In the genomic region with DNA sequence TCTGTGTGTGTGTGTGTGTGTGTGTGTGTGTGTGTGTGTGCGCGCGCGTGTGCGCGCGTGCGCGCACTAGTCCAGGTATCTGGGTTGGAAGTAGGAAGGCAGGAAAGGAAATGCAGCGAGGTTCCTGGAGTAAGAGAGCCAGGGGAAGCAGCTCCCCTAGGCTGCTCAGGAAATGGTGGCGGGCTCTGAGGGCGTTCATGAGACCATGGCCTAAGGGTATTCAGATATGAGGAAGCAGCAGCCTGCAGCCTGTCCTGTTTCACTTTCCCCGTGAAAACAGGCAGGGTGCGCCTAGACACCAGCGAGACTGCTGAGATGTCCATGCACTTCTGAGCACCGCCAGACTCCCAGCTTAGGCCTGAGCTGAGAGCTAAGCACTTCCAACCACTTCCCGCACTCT, we compare ENCODE assay signal across 17 mouse cellular contexts. TPM values are rescaled to one million over a fixed set of nuclear protein-coding genes. Genes with fewer than 3 reads are reported as not detected.
DNase-seq lines count a peak whose midpoint lies in the region; ATAC-seq and TF ChIP-seq lines count a peak whose summit lies in the region.
"Had no signal": no experiment of that assay in that cellular context is flagged by ENCODE, and none has a peak within 500 bp of the region (broad histone marks: within the 10 kb centered on the region; RNA-seq: fewer than 3 reads in every experiment).

No protein-coding gene starts in this region.

- no peak overlapping the region for H3K4me3 ChIP-seq in layer of hippocampus, adult 2 months
- no peak overlapping the region for H3K4me3 ChIP-seq in hindbrain, embryonic 16.5 days (ENCODE audit: low read length)
- H3K4me3 ChIP-seq: limb, embryonic 13.5 days; neural tube, embryonic 15.5 days had no signal

- no peaks in the 10 kb centered on the region for H3K36me3 ChIP-seq in splenic B cell, adult 2 months (ENCODE audit: control insufficient read depth, insufficient read depth, low read length, poor library complexity, severe bottlenecking)
- no peaks in the 10 kb centered on the region for H3K36me3 ChIP-seq in hindbrain, embryonic 16.5 days (ENCODE audit: control insufficient read depth, insufficient read depth, low read length)
- H3K36me3 ChIP-seq: limb, embryonic 13.5 days; neural tube, embryonic 15.5 days had no signal

- H3K4me1 ChIP-seq in hindbrain, embryonic 16.5 days (ENCODE audit: control insufficient read depth, insufficient read depth, low read depth, low read length), result no peaks in the 10 kb centered on the region

- no peaks in the 10 kb centered on the region for H3K27me3 ChIP-seq in splenic B cell, adult 2 months (ENCODE audit: control insufficient read depth, insufficient read depth, low read length, poor library complexity, severe bottlenecking)
- H3K27me3 ChIP-seq in hindbrain, embryonic 16.5 days (replicated peaks; ENCODE audit: control insufficient read depth, insufficient read depth, low read length), result no peaks in the 10 kb centered on the region
- H3K27me3 ChIP-seq: limb, embryonic 13.5 days; neural tube, embryonic 15.5 days had no signal

- 84% methylated on average over 17 of the region's 17 CpGs for WGBS in hindbrain, embryonic 16.5 days

- H3K27ac ChIP-seq in layer of hippocampus, adult 2 months, result no peak overlapping the region
- H3K27ac ChIP-seq in hindbrain, embryonic 16.5 days (ENCODE audit: low read depth, low read length), result no peak overlapping the region
- H3K27ac ChIP-seq: limb, embryonic 13.5 days; neural tube, embryonic 15.5 days had no signal

- no peaks in the 10 kb centered on the region for H3K9me3 ChIP-seq in hindbrain, embryonic 16.5 days (ENCODE audit: control insufficient read depth, low read length)
- H3K9me3 ChIP-seq: limb, embryonic 13.5 days; neural tube, embryonic 15.5 days had no signal

- no peak overlapping the region for H3K4me2 ChIP-seq in hindbrain, embryonic 16.5 days (ENCODE audit: low read length)
- H3K4me2 ChIP-seq: heart, embryonic 11.5 days; limb, embryonic 13.5 days; neural tube, embryonic 15.5 days had no signal

- peak; percentile 55 for ATAC-seq in granulocyte monocyte progenitor cell, adult 5-6 weeks (replicated peaks; ENCODE audit: poor library complexity, severe bottlenecking)
- ATAC-seq in hindbrain, embryonic 16.5 days, result no peak
- ATAC-seq: forebrain, embryonic 14.5 days had no signal

- H3K9ac ChIP-seq in hindbrain, embryonic 16.5 days (ENCODE audit: low read depth, low read length), result no peak overlapping the region
- H3K9ac ChIP-seq: limb, embryonic 13.5 days; neural tube, embryonic 15.5 days had no signal

- TF ChIP-seq CTCF in layer of hippocampus, adult 2 months (conservative IDR thresholded peaks at IDR 0.05), result no peak

- peak; percentile 69 for DNase-seq in layer of hippocampus, adult 9-11 months
- no peak for DNase-seq in layer of hippocampus, adult 2 months (ENCODE audit: low spot score in 2 of 2)
- DNase-seq in thymus, postnatal 25 days, result peak; percentile 24
- DNase-seq in thymus, postnatal 0 days (ENCODE audit: low spot score), result no peak
- peak; percentile 68 for DNase-seq in splenic B cell, adult 2 months (ENCODE audit: low read depth, low spot score)
- no peak for DNase-seq in cerebellum, adult 9-10 months
- DNase-seq: cerebellum, adult 2 months; embryo, embryonic 11 days; kidney, adult 9 months; lung, adult 2 months; lung, postnatal 4 days had no signal

RNA-seq across cellular contexts. Expression of a gene that starts 9.4 kb away (rescaled TPM):
- 10 to 100 TPM; 29.2 to 34.8 TPM for total RNA-seq in layer of hippocampus, adult 2 months (2021)
- polyA plus RNA-seq in thymus, postnatal 0 days (2015; fragmentation: Nextera tagmentation; extraction: Ambion mirVana), result 12.4 and 18.4 TPM in 2 replicates
- 120 and 133 TPM in 2 replicates for total RNA-seq in granulocyte monocyte progenitor cell, adult 5-6 weeks (2014; fragmentation: Nextera tagmentation)
- 227 and 268 TPM in 2 replicates for total RNA-seq in granulocyte monocyte progenitor cell, adult 5-6 weeks (2017)
- 4.6 and 4.7 TPM in 2 replicates for polyA plus RNA-seq in hindbrain, embryonic 16.5 days (2015; fragmentation: Nextera tagmentation; extraction: Ambion mirVana)

RNA-seq across cellular contexts. Expression of a gene that starts 25.9 kb away (rescaled TPM):
- 10 to 100 TPM; 55.5 to 64.8 TPM for total RNA-seq in layer of hippocampus, adult 2 months (2021)
- 39.6 and 42.7 TPM in 2 replicates for polyA plus RNA-seq in thymus, postnatal 0 days (2015; fragmentation: Nextera tagmentation; extraction: Ambion mirVana)
- total RNA-seq in granulocyte monocyte progenitor cell, adult 5-6 weeks (2014; fragmentation: Nextera tagmentation), result 9.5 and 27.7 TPM in 2 replicates
- total RNA-seq in granulocyte monocyte progenitor cell, adult 5-6 weeks (2017), result 11.6 and 13.5 TPM in 2 replicates
- polyA plus RNA-seq in hindbrain, embryonic 16.5 days (2015; fragmentation: Nextera tagmentation; extraction: Ambion mirVana), result 61.8 and 64.9 TPM in 2 replicates

RNA-seq across cellular contexts. Expression of a gene that starts 52.8 kb away (rescaled TPM):
- 100 to 1,000 TPM; 756 to 804 TPM for total RNA-seq in layer of hippocampus, adult 2 months (2021)
- 2.0 and 2.3 TPM in 2 replicates for polyA plus RNA-seq in thymus, postnatal 0 days (2015; fragmentation: Nextera tagmentation; extraction: Ambion mirVana)
- 0.52 and 0.85 TPM in 2 replicates for total RNA-seq in granulocyte monocyte progenitor cell, adult 5-6 weeks (2014; fragmentation: Nextera tagmentation)
- 0.04 and 0.31 TPM in 2 replicates for total RNA-seq in granulocyte monocyte progenitor cell, adult 5-6 weeks (2017)
- 44.1 and 58.7 TPM in 2 replicates for polyA plus RNA-seq in hindbrain, embryonic 16.5 days (2015; fragmentation: Nextera tagmentation; extraction: Ambion mirVana)

Comparison
In these comparisons a context has a peak if more than half of its experiments do, and no peak if none do; other contexts are left out.
1. DNase-seq: peak in layer of hippocampus, adult 9-11 months (single experiment), thymus, postnatal 25 days (single experiment) and splenic B cell, adult 2 months (single experiment); none in layer of hippocampus, adult 2 months (0 of 2), thymus, postnatal 0 days (single experiment) and cerebellum, adult 9-10 months (single experiment).
2. RNA of a gene that starts 52.8 kb away (total RNA-seq): 756 to 804 TPM in layer of hippocampus, adult 2 months; 0.04 to 0.85 TPM in granulocyte monocyte progenitor cell, adult 5-6 weeks; every median in the first group is over 100 times any median in the second.